Mouse (Mus musculus): ENCODE data around the gene Iglon5.

Gene Iglon5

GRCm38 (mm10) chr7:43464864-43465343, 25.0 kb downstream of the Iglon5 start:
- no peak for DNase-seq

- no peak for DNase-seq
Observed at GRCm38 (mm10) chr7:43463976-43464375, 25.9 kb downstream of the Iglon5 start.

GRCm38 (mm10) chr7:43462851-43463250, 27.0 kb downstream of the Iglon5 start, which contains the start of gene Vsig10l:
TSS of gene Vsig10l (plus strand) at chr7:43463151.
- no peak for DNase-seq

DNA sequence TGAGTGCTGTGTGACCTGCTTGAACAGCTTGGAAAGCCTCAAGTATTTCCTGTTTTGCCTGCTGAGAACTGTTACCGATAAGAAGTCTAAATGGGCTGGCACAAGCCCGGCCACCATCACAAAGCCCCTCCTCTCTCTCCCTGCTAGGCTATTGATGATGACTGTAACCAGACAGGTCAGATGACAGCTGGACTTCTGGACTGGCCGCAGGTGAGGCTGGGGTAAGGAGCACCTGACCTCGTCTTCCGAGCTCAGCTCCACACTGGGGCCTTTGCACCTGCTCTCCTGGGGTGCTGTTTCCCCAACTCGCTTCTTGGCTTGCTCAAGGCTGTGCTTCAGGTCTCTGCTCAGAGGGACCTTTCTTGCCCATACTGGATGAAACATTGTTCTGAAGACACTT, 35.5 kb downstream of the Iglon5 start:
- DNase-seq = no peak

DNA sequence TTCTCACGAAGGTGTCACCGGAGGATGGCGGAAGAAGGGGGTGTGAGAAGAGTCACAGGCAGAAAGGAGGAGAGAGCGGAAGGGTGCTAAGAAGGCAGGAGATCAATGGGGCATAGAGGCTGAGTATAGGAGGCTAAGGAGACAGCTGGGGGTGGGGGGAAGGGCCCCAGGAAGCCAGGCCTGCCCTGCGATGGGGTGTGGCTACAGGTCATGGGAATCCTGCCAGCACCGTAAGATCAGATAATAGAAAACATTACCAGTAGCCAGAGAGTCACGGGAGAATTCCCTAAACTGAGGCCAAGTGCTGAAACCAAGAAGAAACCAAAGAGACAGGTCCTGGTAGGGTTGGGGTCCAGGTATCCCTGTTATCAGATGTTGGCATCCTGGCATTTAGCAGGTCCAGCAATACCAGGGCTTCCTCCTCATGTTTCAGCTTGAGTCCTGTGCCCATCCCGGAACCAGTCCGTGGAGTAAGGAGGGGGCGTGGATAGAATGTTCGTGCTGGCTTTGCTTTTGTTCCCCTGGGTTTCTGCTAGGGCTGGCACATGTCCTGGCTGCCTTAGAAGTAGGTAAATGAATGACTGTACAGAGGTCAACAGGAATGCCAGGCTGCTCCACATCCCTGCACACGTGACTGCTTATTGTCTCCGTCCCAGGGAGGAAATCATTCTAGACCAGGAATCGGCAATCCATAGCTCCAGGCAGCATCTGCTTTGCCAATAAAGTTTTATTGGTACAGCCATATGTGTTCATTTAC, 36.1 kb downstream of the Iglon5 start:
- DNase-seq = no peak

DNA sequence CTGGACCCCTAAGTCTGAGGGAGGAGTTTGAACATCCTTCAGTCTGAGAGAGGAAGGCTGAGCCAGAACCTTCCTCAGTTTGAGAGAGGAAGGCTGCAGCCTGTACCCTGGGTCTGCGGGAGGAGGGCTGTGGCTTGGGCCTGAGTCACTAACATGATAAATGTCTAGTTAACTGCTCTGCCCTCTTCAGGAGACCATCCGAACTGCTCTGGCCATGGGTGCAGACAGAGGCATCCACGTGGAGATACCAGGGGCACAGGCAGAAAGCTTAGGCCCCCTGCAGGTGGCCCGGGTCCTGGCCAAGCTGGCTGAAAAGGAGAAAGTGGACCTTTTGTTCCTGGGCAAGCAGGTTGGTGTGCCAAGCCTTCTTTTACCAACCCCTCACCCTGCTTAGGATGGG, 37.3 kb downstream of the Iglon5 start:
- DNase-seq = no peak

- no peak for DNase-seq
Observed at GRCm38 (mm10) chr7:43451726-43452125, 38.1 kb downstream of the Iglon5 start.

DNA sequence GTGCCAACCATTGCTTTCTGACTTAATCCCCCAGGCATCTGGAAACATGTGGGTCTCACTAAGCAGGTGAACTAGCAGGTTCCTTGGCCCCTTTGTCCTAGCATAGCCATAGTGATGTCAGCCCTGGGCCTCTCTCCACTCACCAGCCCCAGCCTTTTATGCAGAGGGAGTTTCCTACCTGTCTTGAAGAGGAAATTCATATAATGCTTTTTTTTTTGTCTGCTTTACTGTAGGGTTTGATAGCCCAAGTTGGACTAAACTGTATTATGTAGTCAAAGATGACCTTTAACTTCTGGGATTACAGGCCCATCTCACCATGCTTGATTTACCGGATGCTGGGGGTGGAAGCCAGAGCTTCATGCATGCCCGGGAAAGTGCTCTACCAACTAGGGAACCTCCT, 40.1 kb downstream of the Iglon5 start:
- DNase-seq = no peak

DNA sequence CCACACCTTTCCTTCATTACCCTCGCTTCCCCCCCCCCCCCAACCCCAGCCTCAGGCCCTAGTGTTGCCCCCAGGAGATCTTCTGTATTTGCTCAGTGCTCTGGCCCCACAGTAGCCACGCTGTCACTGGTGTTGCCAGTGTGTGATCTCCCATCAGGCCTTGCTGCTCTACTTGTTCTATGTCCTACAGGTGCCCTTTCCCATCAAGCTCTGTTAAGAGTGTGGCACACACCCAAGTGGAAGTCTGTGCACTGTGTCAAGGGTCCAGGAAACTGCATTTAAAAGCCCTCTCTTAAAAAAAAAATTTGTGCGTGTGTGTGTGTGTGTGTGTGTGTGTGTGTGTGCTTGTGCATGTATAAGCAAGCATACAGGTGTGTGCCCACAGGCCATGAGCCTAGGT, 41.6 kb downstream of the Iglon5 start:
- DNase-seq = no peak

- DNase-seq = no peak
Observed at GRCm38 (mm10) chr7:43447801-43448200, 42.1 kb downstream of the Iglon5 start.

GRCm38 (mm10) chr7:43443917-43444293, 46.0 kb downstream of the Iglon5 start, which contains the start of the genes Etfb and Gm45233:
TSS of gene Etfb (plus strand) at chr7:43444083.
TSS of gene Gm45233 (plus strand) at chr7:43444128.
- DNase-seq = peak; percentile 95

DNA sequence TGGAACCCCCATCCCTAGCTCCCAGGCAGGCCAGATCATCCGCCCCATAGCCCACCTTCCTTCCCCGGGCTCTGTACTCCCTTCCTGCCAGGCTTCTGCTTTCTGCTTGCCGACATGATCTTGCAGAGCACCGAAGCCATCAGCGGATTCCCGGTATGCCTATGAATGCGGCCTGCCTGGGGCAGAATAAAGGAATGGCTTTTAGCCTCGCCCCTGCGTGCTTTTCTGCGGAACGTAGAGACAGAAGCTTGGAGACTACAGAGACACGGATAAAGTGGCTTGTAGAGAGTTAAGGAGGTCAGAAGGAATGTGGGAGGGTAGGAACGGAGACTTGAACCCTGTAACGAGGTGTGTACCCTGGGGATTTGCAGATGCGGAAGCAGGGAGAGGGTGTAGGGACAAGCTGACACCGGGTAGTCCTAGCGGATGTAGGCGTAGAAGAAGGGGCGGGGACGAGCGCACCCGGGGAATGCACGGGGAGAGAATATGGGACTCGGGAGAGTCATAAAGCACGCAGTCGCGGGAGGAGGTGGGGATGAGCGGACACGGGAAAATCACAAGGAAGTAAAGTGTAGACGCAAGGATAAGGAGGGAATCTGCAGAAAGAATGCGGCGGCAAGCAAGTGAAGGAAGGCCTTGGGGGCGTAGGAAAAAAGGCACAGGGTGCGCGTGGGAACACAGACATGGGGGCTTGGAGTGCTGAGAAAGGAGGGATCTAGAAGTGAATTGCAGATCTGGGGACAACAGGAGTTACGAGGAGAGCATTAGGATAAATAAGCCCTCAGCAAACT, 46.6 kb downstream of the Iglon5 start:
- peak; percentile 71 for DNase-seq

DNA sequence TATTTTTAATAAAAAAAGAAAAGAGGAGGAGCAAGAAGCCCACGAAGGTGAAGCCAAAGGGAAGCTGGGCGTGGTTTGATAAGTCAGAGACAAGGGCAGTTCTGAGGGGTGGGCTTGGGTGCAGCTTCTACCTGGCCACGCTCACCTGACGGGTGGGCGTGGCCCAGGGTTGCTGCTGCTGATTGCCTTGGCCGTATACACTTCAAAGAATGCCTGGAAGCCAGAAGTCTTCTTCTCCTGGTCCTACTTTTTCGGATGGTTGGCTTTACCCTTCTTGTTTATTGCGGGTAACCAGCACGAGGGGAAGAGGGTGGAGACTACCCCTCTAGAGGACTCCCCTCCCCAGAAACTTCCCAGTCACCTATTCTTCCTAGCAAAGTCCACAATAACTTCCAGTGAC, 47.2 kb downstream of the Iglon5 start:
- DNase-seq = peak; percentile 49

GRCm38 (mm10) chr7:43441071-43441470, 48.8 kb downstream of the Iglon5 start:
- no peak for DNase-seq

DNA sequence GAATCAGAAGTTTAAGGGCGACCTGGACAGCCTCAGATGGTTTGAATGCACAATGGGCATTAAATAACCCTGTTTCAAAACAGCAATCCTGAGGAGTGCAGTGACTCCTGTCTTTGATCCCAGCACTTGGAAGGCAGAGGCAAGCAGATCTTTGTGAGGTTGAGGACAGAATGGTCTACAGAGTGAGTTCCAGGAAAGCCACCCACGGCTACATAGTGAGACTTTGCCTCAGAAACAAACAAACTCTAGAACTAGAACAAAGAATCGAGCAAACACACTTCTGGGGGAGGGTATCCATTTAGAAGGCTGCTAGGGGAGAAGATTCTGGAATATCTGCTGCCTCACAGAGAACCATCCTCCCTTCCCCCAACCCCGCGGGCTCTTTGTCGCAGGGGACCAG, 49.4 kb downstream of the Iglon5 start, which contains the start of gene Cldnd2:
Gene Cldnd2, plus strand, starts transcription at position 301 of the 400 bp plus-strand sequence.
- no peak for DNase-seq

GRCm38 (mm10) chr7:43438611-43439010, 51.3 kb downstream of the Iglon5 start:
- no peak for DNase-seq

- DNase-seq = no peak
Observed at GRCm38 (mm10) chr7:43436341-43437255, 53.3 kb downstream of the Iglon5 start, which contains the start of gene Nkg7. TSS of gene Nkg7 (plus strand) at chr7:43437073.

- no peak for DNase-seq
Observed at GRCm38 (mm10) chr7:43434676-43435075, 55.2 kb downstream of the Iglon5 start.

DNA sequence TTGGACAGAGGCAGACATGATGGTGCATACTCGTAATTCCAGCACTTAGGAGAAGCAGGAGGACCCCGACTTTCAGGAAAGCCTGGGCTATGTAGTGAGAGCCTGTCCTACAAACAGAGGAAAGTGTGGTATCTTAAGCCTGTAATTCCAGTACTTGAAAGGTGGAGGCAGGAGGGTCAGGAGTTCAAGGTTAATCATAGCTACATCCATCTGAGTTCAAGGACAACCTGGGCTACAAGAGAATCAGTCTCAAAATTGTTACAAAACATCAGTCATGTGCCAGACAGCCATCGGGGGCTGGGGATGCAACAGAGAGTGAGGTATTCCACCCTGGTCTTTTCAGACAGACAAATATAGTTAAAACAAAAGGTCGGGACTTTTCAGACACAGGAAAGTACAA, 57.0 kb downstream of the Iglon5 start:
- DNase-seq = no peak

GRCm38 (mm10) chr7:43429500-43429899, 60.4 kb downstream of the Iglon5 start:
- DNase-seq = no peak

GRCm38 (mm10) chr7:43427406-43427805, 62.5 kb downstream of the Iglon5 start, which contains the start of gene Lim2:
TSS of gene Lim2 (plus strand) at chr7:43427670.
- DNase-seq = no peak

- DNase-seq = no peak
Observed at GRCm38 (mm10) chr7:43423991-43424625, 65.8 kb downstream of the Iglon5 start.

Measured in cerebellum, adult 9-10 months (tissue).